Mouse (Mus musculus) G1E-ER4 (cell line): ENCODE results near the gene Gm45213. TPM values are rescaled to one million over a fixed set of nuclear protein-coding genes. Genes with fewer than 3 reads are reported as not detected.

Source experiments
- GATA1 ChIP-seq: IDR thresholded peaks from one replicate; pipeline ENCODE4 v1.8.0; 2012; ENCODE audit warnings: low read length, inconsistent platforms
- polyA plus RNA-seq: library from polyadenylated mRNA; stranded (reverse); fragments of >175 nt; gene quantifications from 2 replicates; pipeline ENCODE4 v1.2.3, GENCODE M21; 2012

Gene Gm45213
- polyA plus RNA-seq: not detected in 2 replicates

- TF ChIP-seq GATA1: no peak
Measured at GRCm38 (mm10) chr7:66043552-66044459, at the start of gene Gm45213. Gm45213 (plus strand) TSS chr7:66043602.

GRCm38 (mm10) chr7:66001035-66001754, 42.2 kb upstream of the Gm45213 start:
- TF ChIP-seq GATA1: no peak

GRCm38 (mm10) chr7:66001797-66002196, 41.6 kb upstream of the Gm45213 start:
- TF ChIP-seq GATA1: no peak

GRCm38 (mm10) chr7:66003447-66003846, 40.0 kb upstream of the Gm45213 start:
- TF ChIP-seq GATA1: no peak

- TF ChIP-seq GATA1: no peak
Measured at GRCm38 (mm10) chr7:66003865-66004638, 39.4 kb upstream of the Gm45213 start.

- TF ChIP-seq GATA1: no peak
Measured at GRCm38 (mm10) chr7:66005066-66005465, 38.3 kb upstream of the Gm45213 start.

GRCm38 (mm10) chr7:66008161-66008891, 35.1 kb upstream of the Gm45213 start:
- no peak for TF ChIP-seq GATA1

- TF ChIP-seq GATA1: no peak
Measured at GRCm38 (mm10) chr7:66008892-66009273, 34.5 kb upstream of the Gm45213 start.

GRCm38 (mm10) chr7:66010518-66010917, 32.9 kb upstream of the Gm45213 start:
- TF ChIP-seq GATA1: no peak

- TF ChIP-seq GATA1: no peak
Measured at GRCm38 (mm10) chr7:66027747-66028146, 15.7 kb upstream of the Gm45213 start.

GRCm38 (mm10) chr7:66028766-66029512, 14.5 kb upstream of the Gm45213 start:
- TF ChIP-seq GATA1: no peak

- no peak for TF ChIP-seq GATA1
Measured at GRCm38 (mm10) chr7:66036809-66037208, 6.6 kb upstream of the Gm45213 start.

GRCm38 (mm10) chr7:66038261-66038660, 5.1 kb upstream of the Gm45213 start:
- TF ChIP-seq GATA1: no peak

- TF ChIP-seq GATA1: no peak
Measured at GRCm38 (mm10) chr7:66038730-66039129, 4.7 kb upstream of the Gm45213 start.
